Mouse (Mus musculus) monocyte, adult 2 months (primary cell): ENCODE data around the gene St7.

Experiments
- DNase-seq, 2 experiments: peaks; one replicate each; pipeline ENCODE4 v3.0.0; 2022; ENCODE audit warnings: low spot score in 2 of 2, low read depth in 1 of 2

St7 gene

DNA sequence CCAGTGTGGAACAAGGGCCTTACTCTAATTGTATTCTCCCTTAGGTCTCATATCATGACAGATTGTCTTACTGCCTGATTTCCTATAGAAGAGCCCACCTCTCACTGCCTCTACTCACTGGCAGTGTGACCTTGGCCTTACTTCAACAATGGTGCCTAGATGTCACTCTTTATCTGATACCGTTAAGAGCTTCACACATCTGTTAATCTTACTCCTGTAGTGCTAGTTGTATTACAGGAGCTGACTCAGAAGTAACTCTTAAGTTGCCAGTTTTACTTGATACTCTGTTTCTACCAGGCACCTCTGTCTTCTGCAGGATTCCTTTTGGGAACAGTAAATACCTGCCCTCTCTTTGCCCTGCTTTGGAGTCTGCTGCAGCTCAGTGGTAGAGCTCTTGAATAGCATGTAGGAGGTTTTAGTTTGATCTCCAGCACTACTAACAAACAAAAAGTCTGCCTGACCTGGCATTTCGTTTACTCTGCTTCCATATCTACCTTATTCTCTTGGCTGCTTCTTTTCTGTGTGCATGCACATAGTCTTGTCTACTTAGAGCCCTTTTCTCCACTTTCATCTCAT lies 121.4 kb downstream of the St7 start:
- no peak for DNase-seq

DNA sequence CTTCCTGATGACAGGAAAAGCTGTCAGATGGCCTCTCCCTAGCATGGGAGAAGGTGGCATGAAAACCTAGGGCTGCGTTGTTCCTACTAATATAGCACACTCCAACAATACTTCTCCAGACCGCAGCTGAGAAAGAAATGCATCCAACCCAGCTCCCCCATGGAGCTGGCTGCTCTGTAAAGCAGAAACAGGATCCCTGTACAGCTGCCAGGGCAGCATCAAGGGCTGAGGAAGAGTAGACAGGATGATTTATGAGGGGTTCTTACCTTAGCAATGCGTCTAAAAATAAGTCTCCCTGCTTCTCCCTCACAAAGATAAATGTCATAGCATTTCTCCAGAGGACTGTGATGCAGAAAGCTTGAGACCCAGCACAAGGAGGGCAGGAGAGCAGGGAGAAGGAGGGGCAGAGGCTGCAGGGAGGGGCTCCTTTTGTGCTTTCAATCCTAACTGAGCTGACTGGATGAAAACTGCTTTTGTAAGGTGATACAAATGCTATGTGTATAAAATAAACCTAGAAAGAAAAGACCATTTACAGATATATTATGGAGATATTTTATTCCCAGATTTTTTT lies 124.2 kb downstream of the St7 start:
- no peak for DNase-seq

DNA sequence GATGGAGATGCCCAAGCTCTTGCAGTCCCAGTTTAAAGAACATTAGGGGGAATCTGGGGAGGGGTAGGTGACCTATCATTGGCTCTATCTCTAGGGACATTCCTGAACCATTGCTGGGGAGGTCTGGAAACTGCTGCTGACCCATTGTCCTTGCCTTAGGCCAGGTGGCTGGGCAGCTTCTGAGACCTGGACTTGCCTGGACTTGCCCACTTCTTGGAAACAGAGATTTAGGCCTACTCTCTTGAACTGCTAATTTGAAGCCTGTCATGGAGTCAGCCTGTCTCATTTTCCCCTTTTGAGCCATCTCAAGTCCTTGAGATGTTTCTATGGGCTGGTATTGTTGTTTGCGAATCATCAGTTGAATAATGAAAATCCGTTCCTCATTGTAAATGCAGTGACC lies 130.9 kb downstream of the St7 start:
- no peak for DNase-seq

DNA sequence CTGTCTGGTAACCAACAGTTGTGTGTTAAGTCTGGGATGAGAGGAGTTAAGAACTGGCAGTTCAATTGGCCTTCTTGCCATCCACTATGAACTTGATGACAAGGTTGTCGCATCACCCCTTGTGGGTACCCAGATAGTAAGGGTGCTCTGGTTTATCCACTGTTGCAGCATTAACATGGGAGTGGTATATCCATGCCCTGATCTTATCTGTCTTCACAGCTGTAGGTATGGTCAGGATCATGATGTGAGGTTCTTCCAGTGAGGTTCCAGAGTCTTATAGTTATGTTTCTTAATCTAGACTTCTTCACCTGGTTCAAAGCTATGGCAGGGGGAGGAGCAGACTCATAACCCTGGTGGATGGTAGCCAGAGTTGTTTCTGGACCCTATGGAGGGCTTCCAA lies 132.0 kb downstream of the St7 start:
- no peak for DNase-seq

DNA sequence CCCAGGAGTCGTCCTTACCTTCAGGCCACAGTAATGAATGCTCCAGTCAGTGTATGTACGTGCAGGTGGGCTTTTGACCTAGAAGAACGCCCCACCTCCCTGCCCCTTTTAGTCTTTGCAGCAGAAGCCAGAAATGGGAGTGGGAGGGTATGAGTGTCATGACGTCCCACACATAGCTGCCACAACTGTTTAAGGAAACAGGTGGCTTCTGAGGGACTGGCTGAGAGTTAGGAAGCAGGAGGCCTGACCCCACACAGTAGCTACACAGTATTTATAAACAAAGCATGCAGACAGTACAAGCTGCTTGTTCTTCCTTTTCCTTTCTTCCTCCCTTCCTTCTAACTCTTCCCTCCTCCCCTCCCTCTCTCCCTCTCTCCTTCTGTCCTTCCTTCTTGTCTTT lies 135.6 kb downstream of the St7 start:
- no peak for DNase-seq

DNA sequence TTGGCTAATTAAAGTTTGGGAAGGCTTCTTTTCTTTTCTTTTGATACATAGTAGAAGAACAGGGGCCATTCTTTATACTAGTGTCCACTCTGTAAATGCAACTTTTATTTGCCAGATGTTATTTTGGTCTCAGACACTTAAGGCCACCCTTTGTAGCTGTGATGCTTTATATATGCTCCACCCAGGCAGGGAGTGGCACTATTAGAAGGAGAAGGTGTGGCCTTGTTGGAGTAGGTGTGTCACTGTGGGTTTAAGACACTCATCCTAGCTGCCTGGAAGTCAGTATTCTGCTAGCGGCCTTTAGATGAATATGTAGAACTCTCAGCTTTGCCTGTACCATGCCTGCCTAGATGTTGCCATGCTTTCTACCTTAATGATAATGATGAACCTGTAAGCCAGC lies 137.2 kb downstream of the St7 start:
- DNase-seq, result no peak

DNA sequence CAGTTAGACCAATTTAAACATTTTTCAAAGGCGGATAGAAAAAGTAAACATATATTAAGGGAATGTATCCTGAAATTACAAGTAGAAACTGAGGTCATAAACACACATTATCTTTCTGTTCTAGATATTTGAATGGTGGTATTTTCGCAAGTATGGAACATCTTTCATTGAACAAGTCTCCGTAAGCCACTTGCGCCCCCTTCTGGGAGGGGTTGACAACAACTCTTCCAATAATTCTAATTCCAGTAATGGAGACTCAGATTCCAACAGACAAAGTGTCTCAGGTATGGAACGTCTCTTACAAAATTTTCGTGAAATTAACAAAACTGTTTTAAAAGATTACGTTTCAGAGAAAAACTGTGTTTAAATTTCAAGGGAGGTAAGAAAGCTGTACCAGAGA lies 141.8 kb downstream of the St7 start:
- DNase-seq, result peak; percentile 22 to 25

DNA sequence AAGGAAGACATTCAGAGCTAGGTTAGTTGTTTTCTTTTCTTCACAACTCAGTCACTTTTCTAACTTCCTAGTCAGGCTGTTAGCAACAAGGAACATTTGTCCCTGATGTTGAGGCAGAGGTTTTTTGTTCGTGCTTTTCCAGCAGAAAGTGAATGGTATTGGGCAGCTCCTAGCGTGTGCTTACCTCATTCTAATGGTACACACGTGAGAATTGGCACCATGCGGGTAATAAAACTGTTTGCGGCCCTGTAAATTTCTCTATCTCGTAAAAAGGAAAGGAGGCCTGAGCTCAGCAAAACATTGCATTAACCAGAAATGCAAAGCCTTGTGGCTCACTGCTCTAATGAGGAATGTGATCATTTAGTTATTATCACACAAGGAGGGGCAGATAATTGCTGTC lies 143.0 kb downstream of the St7 start:
- no peak for DNase-seq

DNA sequence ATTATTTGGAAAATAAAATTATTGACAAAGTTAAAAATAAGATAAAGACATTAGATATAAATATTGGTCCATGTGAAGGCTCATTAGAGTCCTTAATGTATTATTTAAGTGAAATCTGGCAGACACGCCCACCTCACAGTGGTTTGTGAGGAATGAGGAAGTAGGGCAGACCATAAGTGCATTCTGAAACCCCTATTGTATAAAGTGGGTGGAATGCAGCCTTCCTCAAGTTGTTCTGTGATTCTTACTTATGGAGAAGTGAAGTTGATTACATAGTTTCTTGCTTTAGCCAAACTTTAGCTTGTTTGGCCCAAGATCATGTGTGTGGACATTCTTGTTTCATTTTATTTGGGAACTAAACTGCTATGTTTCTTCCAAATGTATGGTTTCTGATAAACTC lies 144.9 kb downstream of the St7 start:
- DNase-seq, result no peak

DNA sequence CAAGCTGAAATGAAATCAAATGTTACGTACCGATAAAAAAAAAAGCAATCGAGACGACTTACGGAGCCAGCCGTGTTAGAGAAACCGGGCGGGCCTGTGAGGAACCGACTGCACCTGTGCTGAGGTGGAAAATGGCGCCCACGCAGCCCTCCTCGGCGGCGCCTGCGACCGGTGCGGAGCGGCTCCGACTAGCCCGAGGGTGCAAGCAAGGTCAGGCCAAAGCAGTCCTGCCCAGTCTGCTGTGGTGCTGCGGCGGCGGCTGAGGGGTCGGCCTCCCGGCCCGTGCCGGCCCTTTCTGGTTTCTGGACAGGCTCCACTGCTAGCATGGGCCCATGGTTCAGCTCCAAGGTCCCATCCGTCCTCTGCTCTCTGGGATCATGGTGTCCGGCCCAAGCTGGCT lies 147.7 kb downstream of the St7 start:
- no peak for DNase-seq

DNA sequence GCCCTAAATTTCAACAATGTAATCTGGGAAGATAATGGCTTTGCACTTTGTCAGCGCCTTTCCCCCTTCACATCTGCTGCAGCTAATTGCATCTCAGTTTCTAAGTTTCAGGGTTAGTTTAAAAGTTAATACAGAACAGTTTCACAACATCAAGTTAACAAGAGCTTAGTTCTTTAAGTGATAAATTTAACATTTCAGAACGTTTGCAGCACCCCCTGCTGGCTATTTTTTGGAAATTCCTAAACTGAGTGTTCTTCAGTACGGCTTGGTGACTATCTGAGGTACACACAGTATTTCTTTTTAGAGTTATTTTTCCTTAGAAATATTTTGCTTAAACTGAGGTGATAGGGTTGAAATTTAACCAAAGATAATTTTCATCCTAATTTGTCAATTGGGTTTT lies 150.0 kb downstream of the St7 start:
- DNase-seq, result no peak

DNA sequence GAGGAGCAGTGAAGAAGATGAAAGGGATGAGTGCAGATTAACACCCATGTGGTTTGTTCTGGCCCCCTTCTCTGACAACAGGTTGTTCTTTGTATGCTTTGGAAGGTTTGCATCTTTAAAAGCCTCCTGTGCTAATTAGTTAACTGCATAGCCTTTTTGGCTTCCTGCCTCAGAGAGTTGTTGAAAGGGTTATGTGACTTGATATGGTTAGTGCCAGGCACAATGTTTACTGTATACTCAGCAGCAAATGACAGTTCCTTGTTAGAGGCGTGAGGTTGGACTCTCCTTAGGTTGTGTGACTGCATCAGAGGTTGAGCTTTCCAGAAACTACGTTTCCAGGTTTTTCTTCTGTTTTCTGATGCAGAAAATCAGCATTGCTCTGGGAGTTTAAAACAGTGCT lies 158.6 kb downstream of the St7 start:
- no peak for DNase-seq

DNA sequence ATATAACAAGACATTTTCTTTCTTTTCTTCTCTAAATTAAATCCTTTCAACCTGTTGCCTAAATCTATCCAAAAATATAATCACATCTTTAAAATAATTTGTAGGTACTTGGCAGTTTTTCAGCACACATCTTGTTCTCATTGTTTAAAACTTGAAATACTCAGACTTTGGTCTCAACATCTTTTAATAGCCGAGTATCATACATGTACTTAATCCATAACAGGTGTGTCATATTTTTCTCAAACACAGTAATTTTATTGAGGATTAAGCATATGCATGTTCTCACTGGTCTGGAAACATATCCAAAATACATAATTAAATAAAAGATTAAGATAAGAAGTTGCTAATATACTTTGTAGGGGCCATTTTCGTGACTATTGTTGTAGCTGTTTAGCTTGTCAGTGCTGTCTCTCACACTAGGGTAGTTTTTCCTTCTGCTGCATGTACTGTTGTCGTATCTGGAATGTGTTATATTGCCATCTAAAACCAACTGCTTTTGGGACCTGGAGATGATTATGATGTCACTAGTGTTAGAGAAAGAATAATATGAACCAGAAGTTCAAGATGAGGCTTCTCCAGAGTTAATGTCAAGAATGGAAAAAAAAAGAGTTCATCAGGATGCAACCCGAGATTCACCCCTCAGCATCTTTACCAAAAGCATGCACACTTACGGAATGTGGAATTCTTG lies 161.0 kb downstream of the St7 start:
- no peak for DNase-seq

DNA sequence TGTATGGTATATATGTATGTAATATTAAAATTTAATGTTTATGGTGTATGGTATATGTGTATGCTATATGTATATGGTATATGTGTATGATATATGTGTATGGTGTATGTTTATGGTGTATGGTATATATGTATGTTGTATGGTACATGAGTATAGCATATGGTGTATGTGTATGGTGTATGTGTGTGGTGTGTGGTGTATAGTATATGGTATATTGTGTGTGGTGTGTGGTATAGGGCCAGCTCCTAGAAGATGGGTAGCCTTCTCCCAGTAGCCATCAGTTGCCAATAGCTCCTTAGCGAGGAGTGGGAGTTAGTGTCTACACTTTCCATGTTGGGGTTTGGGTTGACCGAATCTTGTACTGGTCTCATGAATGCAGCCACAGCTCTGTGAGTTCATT lies 162.9 kb downstream of the St7 start:
- DNase-seq, result no peak

DNA sequence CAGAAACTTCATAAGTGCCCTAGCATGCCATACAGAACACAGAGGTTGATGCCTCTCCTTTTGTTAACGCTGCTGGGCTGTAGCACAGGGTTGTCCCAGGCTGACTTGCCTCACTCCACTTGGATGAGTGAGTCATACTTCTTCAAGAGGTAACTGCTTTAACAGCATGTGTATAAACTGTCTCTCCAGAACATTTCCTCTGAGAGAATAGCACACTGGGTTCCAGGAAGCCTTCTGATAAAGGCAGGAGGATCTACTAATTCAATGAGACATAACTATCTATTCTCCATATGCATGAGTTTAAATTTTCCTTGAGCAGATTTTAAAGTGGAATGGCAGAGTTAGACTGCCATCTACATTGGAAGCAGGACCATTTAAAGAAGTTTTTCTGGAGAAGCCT lies 166.8 kb downstream of the St7 start:
- DNase-seq, result no peak

DNA sequence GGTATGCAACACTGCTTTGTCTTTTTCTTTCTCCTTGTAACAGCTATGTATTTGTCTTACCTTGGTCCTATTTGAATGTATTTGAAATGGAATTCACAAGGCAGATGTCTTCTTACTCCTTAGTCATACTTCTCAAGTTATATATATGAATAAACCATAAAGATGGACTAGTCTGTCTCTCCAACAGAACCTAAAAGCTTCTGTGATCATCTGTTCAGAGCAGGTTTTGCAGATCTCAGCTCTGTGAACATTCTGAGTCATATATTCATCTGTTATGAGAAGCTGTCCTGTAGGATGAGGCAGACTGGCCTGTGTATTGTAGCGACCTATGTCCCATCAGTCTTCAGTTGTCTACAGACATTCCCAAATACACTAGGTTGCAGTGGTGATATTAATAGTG lies 167.7 kb downstream of the St7 start:
- no peak for DNase-seq

DNA sequence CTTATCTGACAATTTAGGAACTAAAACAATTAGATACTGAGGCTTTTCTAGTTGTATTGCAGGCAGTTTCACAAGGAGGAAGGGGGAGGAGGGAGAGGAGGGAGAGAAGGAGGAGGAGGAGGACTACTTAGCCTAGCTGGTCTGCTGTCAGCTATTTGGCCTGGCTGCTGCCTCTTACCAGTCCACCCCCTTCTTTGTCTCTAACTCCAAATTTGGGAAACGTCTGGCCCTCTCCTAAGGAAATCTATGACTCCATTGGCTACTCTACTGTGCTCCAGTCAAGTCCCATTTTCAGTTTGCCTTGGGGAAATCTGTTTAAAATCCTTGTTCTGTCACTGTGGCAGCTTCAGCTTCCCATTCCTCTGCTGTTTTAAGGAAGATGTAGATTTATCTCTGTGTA lies 175.1 kb downstream of the St7 start:
- no peak for DNase-seq

DNA sequence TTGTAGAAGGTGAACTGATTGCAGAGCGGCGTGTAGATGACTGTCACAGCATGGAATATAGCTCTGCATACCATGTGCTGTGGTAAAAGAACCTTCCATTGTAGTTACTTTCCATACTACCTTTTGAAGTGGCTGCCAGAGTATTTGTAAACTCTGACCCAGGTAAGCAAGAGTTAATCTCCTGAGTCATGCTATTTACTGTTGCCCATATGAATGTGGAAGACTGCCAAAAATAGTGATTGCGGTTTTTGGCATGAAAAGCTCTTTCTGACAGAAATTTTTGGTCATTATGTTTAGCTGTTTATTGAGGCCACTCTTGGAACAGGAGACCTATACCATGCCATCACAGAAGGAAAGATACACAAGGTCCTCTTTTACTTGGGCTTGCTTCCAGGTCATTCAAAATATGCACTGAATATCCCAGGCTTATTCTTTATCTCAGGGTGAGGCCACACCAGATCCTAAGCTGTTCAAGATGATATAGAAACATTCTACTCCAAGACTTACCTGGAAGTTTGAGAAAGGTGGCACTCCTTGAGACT lies 179.2 kb downstream of the St7 start:
- DNase-seq, result no peak

DNA sequence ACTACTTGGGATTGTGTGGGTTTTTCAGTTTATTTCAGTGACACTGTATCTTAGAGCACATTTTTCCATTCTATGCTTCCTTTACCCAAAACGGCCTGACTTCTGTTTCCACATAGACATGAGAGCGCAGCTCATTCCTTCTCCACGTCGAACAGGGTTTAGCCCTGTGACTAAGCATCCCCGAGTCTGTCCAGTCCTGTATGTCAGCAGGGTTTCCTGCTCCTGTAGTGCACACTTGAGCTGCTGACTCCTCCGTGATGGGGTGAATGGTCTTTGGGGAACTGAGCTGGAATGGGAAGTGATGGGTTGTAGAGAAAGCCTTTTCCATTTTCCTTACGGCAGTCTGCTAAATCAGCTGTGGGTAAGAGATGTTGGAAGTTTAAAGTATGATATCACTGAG lies 182.9 kb downstream of the St7 start:
- DNase-seq, result no peak

DNA sequence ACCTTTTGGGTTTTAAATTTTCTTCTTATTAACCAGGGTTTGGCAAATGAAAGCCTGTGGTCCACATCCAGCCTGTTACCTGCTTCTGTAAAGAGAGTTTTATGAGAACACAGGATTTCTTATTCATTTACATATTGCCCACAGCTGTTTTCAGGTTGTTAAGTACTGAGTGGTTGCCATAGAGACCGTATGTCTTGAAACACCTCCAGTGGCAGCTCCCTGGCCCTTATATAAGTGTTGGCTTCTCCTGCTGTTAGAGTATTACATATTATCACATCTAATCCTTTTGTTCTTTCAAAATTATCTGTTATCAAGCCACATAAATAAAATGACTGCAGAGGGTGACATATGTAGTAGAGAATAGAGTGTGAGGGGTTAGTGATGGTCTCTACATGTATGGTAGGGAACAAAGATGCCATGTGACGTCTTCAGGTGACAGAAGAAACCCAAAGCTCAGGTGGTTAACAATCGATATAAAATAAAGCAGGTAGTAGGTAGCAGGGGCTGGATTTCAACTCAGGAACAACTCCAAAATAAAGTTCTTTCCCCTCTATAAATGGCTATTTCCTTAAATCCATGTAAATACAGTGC lies 183.4 kb downstream of the St7 start:
- DNase-seq, result no peak

DNA sequence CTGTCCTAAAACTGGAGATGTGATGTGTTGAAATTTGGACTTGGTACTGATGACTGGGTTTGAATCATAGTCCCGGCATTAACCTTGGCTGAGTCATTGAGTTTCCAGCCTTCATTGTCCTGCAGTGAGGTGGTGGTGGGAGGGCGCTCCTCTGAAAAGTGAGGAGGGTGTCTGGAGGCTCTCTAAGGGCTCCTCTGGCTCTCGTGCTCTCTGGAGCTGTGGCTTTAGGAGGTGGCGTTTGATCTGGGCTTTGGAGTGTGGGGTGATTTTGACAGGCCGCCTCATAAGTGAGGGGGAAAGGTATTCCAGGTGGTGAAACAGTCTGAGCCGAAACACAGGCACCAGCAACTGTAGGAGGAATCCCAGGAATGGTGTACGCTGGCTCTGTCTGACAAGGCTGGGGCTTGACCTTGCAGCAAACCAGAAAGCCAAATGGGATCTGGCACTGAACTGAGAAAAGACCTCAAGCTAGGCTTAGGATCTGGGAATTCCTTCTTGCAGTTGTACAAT lies 184.0 kb downstream of the St7 start:
- DNase-seq, result no peak

DNA sequence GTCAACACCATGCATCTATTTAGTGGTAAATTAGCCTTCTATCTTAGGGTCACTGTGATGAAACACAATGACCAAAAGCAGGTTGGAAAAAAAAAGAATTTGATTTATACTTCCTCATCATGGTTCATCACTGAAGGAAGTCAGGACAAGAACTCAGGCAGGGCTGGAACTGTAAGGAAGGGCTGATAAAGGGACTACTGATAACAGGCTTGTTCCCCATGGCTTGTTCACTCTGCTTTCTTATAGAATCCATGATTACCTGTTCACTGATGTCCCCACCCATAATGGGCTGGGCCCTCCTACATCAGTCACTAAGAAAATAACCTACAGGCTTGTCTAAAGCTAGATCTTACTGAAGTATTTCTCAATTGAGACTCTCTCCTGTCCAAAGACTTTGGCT lies 190.2 kb downstream of the St7 start:
- no peak for DNase-seq
